Mouse (Mus musculus): Measurements from ENCODE around the gene Cit. TPM values are rescaled to one million over a fixed set of nuclear protein-coding genes. Genes with fewer than 3 reads are reported as not detected.

The Cit gene
- polyA plus RNA-seq, 1 experiment = 12.5 TPM

DNA sequence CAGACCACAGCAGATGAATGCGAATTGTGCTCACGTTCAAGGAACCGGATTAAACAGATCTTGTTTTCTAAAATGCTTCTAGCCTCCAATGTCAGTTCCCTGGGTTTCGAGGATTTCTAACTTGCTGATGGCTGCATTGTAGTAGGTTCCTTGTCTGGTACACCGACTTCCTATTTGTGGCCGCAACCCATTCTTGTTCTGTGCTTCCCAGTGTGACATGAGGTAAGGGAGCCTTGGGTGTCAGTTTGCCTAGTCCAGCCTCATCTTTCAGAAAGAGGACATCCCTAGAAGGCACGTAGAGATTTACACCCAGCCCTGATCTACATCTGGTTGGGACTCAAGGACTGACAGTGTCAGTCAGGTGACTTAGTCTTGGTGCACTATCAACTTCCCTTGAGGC is 166.6 kb downstream of the Cit start:
- Histone ChIP-seq H3K27ac (ENCODE audit: insufficient read depth, low read depth, low read length) (0 out of 2 replicates have a peak overlapping the region, but pooled peaks have one; percentile 20), H3K4me3 (ENCODE audit: insufficient read depth, low read length) (no peak overlapping the region), H3K4me1 (ENCODE audit: control insufficient read depth, insufficient read depth, low read length) (peaks cover 28% of the 10 kb centered on the region)
- TF ChIP-seq CTCF (IDR thresholded peaks at IDR 0.05; ENCODE audit: low read depth, low read length) = no peak
- TF ChIP-seq POLR2A (IDR thresholded peaks at IDR 0.05; ENCODE audit: borderline replicate concordance, low read depth, low read length) = no peak

DNA sequence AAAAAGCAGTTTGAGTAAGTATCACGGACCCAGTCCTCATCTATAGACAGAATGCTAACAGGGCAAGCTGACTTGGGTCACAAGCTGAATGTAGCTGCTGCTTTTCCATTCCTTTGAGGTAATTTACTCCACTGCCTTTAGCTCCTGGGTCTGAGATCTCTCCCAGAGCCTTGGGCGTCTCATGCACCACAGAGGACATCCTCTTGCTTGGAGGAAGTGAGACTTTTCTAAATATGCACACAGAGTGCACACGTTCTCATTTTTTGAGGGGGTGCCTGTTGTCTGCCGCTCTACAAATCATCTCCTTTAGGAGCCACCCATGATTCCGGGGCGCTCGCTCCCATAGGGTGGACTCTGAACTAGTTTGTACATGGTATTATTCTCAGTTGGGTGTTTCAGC is 167.4 kb downstream of the Cit start:
- TF ChIP-seq CTCF (IDR thresholded peaks at IDR 0.05; ENCODE audit: low read depth, low read length) = no peak
- no peak for TF ChIP-seq POLR2A (IDR thresholded peaks at IDR 0.05; ENCODE audit: borderline replicate concordance, low read depth, low read length)
- Histone ChIP-seq H3K4me3 (ENCODE audit: insufficient read depth, low read length) (no peak overlapping the region), H3K27ac (ENCODE audit: insufficient read depth, low read depth, low read length) (no peak overlapping the region; the same call in 1 of the 2 replicates), H3K4me1 (ENCODE audit: control insufficient read depth, insufficient read depth, low read length) (peaks cover 28% of the 10 kb centered on the region)

DNA sequence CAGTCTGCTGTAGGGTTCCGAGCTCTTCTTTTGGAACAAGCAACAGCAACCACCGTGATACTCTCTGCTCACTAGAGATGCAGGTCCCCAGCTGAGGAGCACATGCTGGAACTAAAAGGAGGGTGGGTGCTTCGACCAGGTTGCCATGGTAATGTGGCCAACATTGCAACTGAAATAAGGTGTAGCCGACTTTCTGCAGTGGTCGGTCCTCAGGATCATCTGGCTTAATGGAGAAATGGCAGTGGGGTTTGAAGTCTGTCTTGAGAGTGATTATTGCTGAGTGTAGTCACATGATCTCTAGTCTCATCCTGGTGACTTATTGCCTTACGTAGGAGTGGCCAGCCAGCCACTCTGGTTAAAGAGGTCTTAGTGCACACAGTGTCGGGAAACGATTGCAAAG is 168.7 kb downstream of the Cit start:
- H3K4me1 ChIP-seq (ENCODE audit: control insufficient read depth, insufficient read depth, low read length) = peaks cover 28% of the 10 kb centered on the region
- no peak for TF ChIP-seq CTCF (IDR thresholded peaks at IDR 0.05; ENCODE audit: low read depth, low read length)
- TF ChIP-seq POLR2A (IDR thresholded peaks at IDR 0.05; ENCODE audit: borderline replicate concordance, low read depth, low read length) = no peak

DNA sequence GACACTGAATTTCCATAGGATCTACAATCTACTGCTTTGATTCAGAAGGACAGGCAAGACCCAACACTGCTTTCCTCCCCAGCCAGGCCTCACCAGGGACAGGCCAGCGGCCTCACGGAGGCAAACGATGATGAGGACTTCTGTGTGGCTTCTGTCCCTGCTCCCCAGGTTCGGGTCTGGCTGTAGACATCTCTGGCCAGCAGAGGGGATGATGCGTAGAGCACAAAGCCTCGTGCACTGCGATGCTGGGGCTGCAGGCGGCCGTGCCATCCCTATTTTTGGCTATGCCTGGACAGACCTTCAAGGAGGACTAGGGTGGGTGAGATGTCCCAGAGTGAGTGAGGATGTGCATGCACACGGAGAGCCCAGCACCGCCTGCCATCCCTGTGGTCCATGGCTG is 169.2 kb downstream of the Cit start:
- Histone ChIP-seq H3K27ac (ENCODE audit: insufficient read depth, low read depth, low read length) (no peak overlapping the region), H3K4me1 (ENCODE audit: control insufficient read depth, insufficient read depth, low read length) (peaks cover 25% of the 10 kb centered on the region), H3K4me3 (ENCODE audit: insufficient read depth, low read length) (no peak overlapping the region)
- no peak for TF ChIP-seq POLR2A (IDR thresholded peaks at IDR 0.05; ENCODE audit: borderline replicate concordance, low read depth, low read length)
- no peak for TF ChIP-seq CTCF (IDR thresholded peaks at IDR 0.05; ENCODE audit: low read depth, low read length)

More for the DNA sequence above, 168.7 kb downstream of the Cit start:
- Histone ChIP-seq H3K4me3 (ENCODE audit: insufficient read depth, low read length) (no peak overlapping the region), H3K27ac (ENCODE audit: insufficient read depth, low read depth, low read length) (no peak overlapping the region)

DNA sequence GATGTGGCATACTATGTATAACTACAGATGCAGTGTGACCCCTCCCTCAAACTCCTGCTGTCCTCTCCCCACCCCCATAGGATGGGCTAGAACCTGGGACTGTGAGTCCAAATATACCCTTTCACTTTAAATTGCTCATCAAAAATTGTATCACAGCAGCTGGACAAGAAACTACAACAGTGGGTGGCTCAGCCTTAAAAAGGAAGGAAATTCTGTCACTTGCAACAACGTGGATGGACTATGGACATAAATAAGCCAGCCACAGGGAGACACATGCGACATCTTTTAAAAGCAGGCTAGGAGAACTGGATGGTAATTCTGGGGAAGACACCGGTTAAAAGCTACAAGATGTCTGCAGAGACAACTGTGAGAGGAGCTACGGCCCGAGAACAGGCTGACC is 171.5 kb downstream of the Cit start:
- Histone ChIP-seq H3K4me1 (ENCODE audit: control insufficient read depth, insufficient read depth, low read length) (peaks cover 14% of the 10 kb centered on the region), H3K4me3 (ENCODE audit: insufficient read depth, low read length) (no peak overlapping the region), H3K27ac (ENCODE audit: insufficient read depth, low read depth, low read length) (no peak overlapping the region)
- no peak for TF ChIP-seq CTCF (IDR thresholded peaks at IDR 0.05; ENCODE audit: low read depth, low read length)
- TF ChIP-seq POLR2A (IDR thresholded peaks at IDR 0.05; ENCODE audit: borderline replicate concordance, low read depth, low read length) = no peak

DNA sequence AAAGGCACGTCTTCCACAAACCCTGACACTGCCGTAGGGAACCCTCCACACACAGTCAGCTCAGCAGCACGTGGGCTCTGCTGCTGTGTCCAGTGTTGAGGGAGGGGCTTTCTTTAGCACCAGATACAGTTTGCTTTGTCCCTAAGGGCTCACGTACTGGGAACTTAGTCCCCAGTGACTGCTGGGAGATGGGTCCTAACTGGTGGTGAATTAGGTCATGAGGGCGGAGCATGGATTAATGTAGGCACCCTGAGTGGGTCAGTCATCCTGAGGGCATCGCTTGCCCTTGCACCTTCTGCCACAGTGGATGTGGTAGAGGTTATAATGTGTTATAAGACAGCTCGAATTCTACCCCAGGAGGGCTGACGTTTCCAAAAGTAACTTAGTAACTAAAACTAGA is 172.3 kb downstream of the Cit start:
- Histone ChIP-seq H3K4me3 (ENCODE audit: insufficient read depth, low read length) (no peak overlapping the region), H3K4me1 (ENCODE audit: control insufficient read depth, insufficient read depth, low read length) (peaks cover 12% of the 10 kb centered on the region), H3K27ac (ENCODE audit: insufficient read depth, low read depth, low read length) (no peak overlapping the region)

DNA sequence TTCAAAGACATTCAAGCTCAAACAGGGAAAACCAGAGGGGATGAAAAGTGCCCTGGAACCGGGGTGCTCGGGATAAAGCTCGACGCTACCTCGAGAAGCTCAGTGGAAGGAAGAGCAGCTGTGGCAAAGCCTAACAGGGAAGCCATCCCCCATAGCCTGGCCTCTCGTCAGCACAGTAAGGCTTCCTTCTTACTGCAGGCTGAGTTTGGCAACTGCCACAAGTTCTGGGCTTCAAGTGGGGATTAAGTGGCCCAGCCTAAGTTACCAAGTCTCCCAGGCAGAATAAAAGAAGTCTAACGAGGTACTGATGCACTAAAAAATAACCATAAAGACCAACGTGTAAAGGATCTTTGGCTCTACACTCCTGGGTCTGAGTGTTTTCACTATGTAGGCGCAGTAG is 173.1 kb downstream of the Cit start:
- Histone ChIP-seq H3K4me1 (ENCODE audit: control insufficient read depth, insufficient read depth, low read length) (peaks cover 11% of the 10 kb centered on the region), H3K27ac (ENCODE audit: insufficient read depth, low read depth, low read length) (no peak overlapping the region), H3K4me3 (ENCODE audit: insufficient read depth, low read length) (no peak overlapping the region)
- TF ChIP-seq CTCF (IDR thresholded peaks at IDR 0.05; ENCODE audit: low read depth, low read length) (no peak), POLR2A (IDR thresholded peaks at IDR 0.05; ENCODE audit: borderline replicate concordance, low read depth, low read length) (no peak)

More for the DNA sequence above, 172.3 kb downstream of the Cit start:
- TF ChIP-seq CTCF (IDR thresholded peaks at IDR 0.05; ENCODE audit: low read depth, low read length) (no peak), POLR2A (IDR thresholded peaks at IDR 0.05; ENCODE audit: borderline replicate concordance, low read depth, low read length) (no peak)

DNA sequence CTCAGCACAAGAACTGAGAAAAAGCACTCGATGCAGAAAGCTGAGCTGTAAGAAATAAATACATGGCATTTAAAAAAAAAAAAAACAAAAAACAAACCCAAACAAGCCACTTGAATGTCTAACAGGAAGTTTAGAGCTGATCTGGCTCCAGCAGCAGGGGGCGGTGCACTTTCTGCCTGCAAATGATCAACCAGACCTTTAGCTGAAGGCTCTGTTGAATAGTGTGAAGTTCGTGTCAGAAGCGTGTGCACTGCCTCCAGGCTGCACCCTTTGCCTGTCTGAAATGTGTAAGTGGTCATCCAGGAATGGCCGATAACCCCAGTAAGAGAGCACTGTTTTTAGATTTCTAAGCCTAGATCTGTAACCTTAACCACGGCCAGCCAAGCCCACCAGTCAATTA is 173.7 kb downstream of the Cit start:
- no peak overlapping the region for H3K4me3 ChIP-seq (ENCODE audit: insufficient read depth, low read length)
- H3K27ac ChIP-seq (ENCODE audit: insufficient read depth, low read depth, low read length) = no peak overlapping the region
- peaks cover 11% of the 10 kb centered on the region for H3K4me1 ChIP-seq (ENCODE audit: control insufficient read depth, insufficient read depth, low read length)
- TF ChIP-seq CTCF (IDR thresholded peaks at IDR 0.05; ENCODE audit: low read depth, low read length) (no peak), POLR2A (IDR thresholded peaks at IDR 0.05; ENCODE audit: borderline replicate concordance, low read depth, low read length) (no peak)

DNA sequence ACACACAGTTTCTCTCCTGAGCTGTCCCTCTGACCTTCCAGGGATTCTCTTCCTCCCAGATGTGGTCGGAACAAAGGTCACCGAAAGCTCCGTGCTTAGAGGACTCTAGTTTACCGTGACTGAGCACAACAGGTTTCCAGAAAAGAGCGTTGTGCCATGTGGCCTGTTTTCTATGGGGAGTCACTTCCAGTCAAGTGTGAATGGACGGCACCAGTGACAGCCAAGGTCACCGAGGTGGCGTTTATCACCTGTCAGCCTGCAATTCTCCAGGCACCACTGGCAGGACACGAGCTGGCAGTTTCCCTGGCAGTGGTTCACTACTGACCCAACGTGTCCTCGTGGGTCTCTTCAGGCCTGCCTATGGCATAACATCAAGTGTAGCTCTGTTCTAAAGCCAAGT is 174.3 kb downstream of the Cit start:
- peaks cover 11% of the 10 kb centered on the region for H3K4me1 ChIP-seq (ENCODE audit: control insufficient read depth, insufficient read depth, low read length)
- H3K4me3 ChIP-seq (ENCODE audit: insufficient read depth, low read length) = no peak overlapping the region
- TF ChIP-seq POLR2A (IDR thresholded peaks at IDR 0.05; ENCODE audit: borderline replicate concordance, low read depth, low read length) (no peak), CTCF (IDR thresholded peaks at IDR 0.05; ENCODE audit: low read depth, low read length) (no peak)
- no peak overlapping the region for H3K27ac ChIP-seq (ENCODE audit: insufficient read depth, low read depth, low read length)

DNA sequence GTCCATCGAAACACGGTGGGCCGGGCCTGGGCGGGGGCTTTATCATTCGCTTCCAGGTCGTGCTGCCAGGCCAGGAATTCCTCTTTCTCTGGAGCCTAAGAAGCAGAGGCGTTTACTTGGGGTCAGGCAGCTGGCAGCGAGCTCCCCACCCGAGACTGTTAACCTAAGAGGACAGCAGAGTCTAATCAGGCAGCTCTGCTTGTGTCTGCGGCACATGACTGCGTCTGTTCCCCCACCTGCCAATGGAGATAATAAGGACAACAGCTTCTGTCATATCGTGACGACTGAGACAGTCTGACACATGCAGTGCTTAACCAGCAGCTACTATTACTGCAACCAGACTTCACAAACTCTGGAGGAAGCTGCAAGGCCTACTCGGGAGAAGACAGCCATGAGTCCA is 176.5 kb downstream of the Cit start:
- H3K4me1 ChIP-seq (ENCODE audit: control insufficient read depth, insufficient read depth, low read length) = peaks cover 11% of the 10 kb centered on the region
- H3K4me3 ChIP-seq (ENCODE audit: insufficient read depth, low read length) = no peak overlapping the region
- H3K27ac ChIP-seq (ENCODE audit: insufficient read depth, low read depth, low read length) = no peak overlapping the region
- TF ChIP-seq CTCF (IDR thresholded peaks at IDR 0.05; ENCODE audit: low read depth, low read length) (no peak), POLR2A (IDR thresholded peaks at IDR 0.05; ENCODE audit: borderline replicate concordance, low read depth, low read length) (no peak)

DNA sequence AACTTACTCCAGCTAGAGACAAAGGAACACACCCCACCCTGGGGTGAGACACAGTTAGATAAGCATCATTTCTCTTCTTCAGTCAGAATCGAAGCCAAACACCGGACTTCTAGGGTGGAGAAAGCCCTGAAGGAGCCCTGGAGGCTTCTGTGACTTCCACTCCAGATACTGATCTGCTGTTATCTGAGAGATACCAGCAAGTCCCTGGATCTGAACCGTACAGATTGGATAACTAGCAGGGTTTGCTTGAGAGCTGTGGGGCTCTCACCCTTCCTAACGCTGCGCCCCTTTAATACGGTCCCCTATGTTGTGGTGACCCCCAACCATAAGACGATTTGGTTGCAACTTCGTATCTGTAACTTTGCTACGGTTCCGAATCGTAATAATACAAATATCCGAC is 177.1 kb downstream of the Cit start:
- Histone ChIP-seq H3K4me3 (ENCODE audit: insufficient read depth, low read length) (no peak overlapping the region; the same call in 1 of the 2 replicates), H3K27ac (ENCODE audit: insufficient read depth, low read depth, low read length) (no peak overlapping the region), H3K4me1 (ENCODE audit: control insufficient read depth, insufficient read depth, low read length) (peaks cover 11% of the 10 kb centered on the region)
- TF ChIP-seq POLR2A (IDR thresholded peaks at IDR 0.05; ENCODE audit: borderline replicate concordance, low read depth, low read length) = no peak
- no peak for TF ChIP-seq CTCF (IDR thresholded peaks at IDR 0.05; ENCODE audit: low read depth, low read length)
